Mouse (Mus musculus) liver, embryonic 14.5 days (tissue): ENCODE results near the gene Gm572.

Source experiments
- CTCF ChIP-seq: IDR thresholded peaks from 2 replicates; pipeline ENCODE4 v1.5.1; 2016; ENCODE audit warnings: antibody characterized with exemption, low read depth, control low read depth
- EP300 ChIP-seq: IDR thresholded peaks from 2 replicates; pipeline ENCODE4 v1.6.1; 2016; ENCODE audit warnings: antibody characterized with exemption, low read depth

GRCm38 (mm10) chr4:148686491-148686941 lies 43.4 kb downstream of the Gm572 start:
- TF ChIP-seq CTCF (no peak), EP300 (no peak)
